Mouse (Mus musculus): ENCODE data around the gene Cpxcr1. TPM values are rescaled to one million over a fixed set of nuclear protein-coding genes. Genes with fewer than 3 reads are reported as not detected.

Gene Cpxcr1
- not detected in 2 replicates for polyA plus RNA-seq (2012; rRNA removed)

GRCm38 (mm10) chrX:116448644-116449043 lies at the start of gene Cpxcr1:
Gene Cpxcr1 (plus strand): TSS chrX:116448944.
- no peaks in the 10 kb centered on the region for H3K36me3 ChIP-seq (ENCODE audit: control insufficient read depth, insufficient read depth, low read length)
- TF ChIP-seq CTCF (IDR thresholded peaks at IDR 0.05; ENCODE audit: extremely low read depth, insufficient read length, insufficient replicate concordance, low read depth, low read length) (no peak), POLR2A (IDR thresholded peaks at IDR 0.05; ENCODE audit: low read depth, low read length) (no peak)
- no peaks in the 10 kb centered on the region for H3K4me1 ChIP-seq (ENCODE audit: control insufficient read depth, insufficient read depth, insufficient read length, low read length)
- H3K4me3 ChIP-seq (ENCODE audit: low read depth, low read length) = no peak within 1 kb of the TSS
- no peak within 1 kb of the TSS for H3K27ac ChIP-seq (ENCODE audit: insufficient read depth, low read depth, low read length)
- H3K27me3 ChIP-seq (ENCODE audit: control insufficient read depth, insufficient read depth, low read length) = no peaks in the 10 kb centered on the region

Other genes starting within 250 kb of the Cpxcr1 start
- not detected in 2 replicates for gene H2afb2, start 232.2 kb downstream of the Cpxcr1 start, polyA plus RNA-seq (2012; rRNA removed)